Mouse (Mus musculus) bone marrow macrophage, adult 2 months (primary cell): Measurements from ENCODE around the gene Sephs1.

Experiments used
- CTCF ChIP-seq: IDR thresholded peaks from 2 replicates; pipeline ENCODE4 v1.5.1; 2012; ENCODE audit warnings: low read depth, mild to moderate bottlenecking, low read length, moderate library complexity
- POLR2A ChIP-seq: IDR thresholded peaks from 2 replicates; pipeline ENCODE4 v1.6.1; 2012; ENCODE audit warnings: mild to moderate bottlenecking, low read depth, low read length, borderline replicate concordance

GRCm38 (mm10) chr2:4909909-4910308 lies 28.5 kb downstream of the Sephs1 start:
- TF ChIP-seq POLR2A (no peak), CTCF (no peak)
